Mouse (Mus musculus) forebrain, embryonic 14.5 days (tissue): ENCODE measurements around the gene Susd3. TPM values are rescaled to one million over a fixed set of nuclear protein-coding genes. Genes with fewer than 3 reads are reported as not detected.

ENCODE experiments used
- ATAC-seq: fragments of 200-750 bp; cut with Nextera tagmentation; 2 replicates; pipeline ENCODE4 v1.8.0; 2017; ENCODE audit warnings: mild to moderate bottlenecking, moderate library complexity
- DNase-seq: peaks from one replicate; pipeline ENCODE4 v3.0.0-alpha.2; 2015; ENCODE audit warnings: low spot score
- H3K27ac ChIP-seq: fragments of 300-500 bp; sonication (generic); 2 replicates; pipeline ENCODE4 v1.5.1; 2014; ENCODE audit warnings: low read depth, mild to moderate bottlenecking, control low read depth, low read length, moderate library complexity
- H3K27me3 ChIP-seq: fragments of 300-500 bp; sonication (generic); replicated peaks from 2 replicates; pipeline ENCODE4 v1.6.1; 2014; ENCODE audit warnings: low read length, control low read depth, mixed read lengths; ENCODE audit not compliant: control insufficient read depth, insufficient read depth
- H3K36me3 ChIP-seq: fragments of 300-500 bp; sonication (generic); 2 replicates; pipeline ENCODE4 v1.6.1; 2014; ENCODE audit warnings: low read length, control low read depth; ENCODE audit not compliant: control insufficient read depth, insufficient read depth
- H3K4me1 ChIP-seq: fragments of 300-500 bp; sonication (generic); 2 replicates; pipeline ENCODE4 v1.6.1; 2014; ENCODE audit warnings: antibody characterized with exemption, low read length, control low read depth; ENCODE audit not compliant: control insufficient read depth, insufficient read depth
- H3K4me2 ChIP-seq: fragments of 300-500 bp; sonication (generic); 2 replicates; pipeline ENCODE4 v1.6.1; 2014; ENCODE audit warnings: mild to moderate bottlenecking, control low read depth, low read length
- H3K4me3 ChIP-seq: fragments of 300-500 bp; sonication (generic); 2 replicates; pipeline ENCODE4 v1.5.1; 2014; ENCODE audit warnings: low read depth, low read length, control low read depth
- H3K9ac ChIP-seq: fragments of 300-500 bp; sonication (generic); 2 replicates; pipeline ENCODE4 v1.6.1; 2014; ENCODE audit warnings: mild to moderate bottlenecking, low read length, control low read depth, moderate library complexity
- H3K9me3 ChIP-seq: fragments of 300-500 bp; sonication (generic); replicated peaks from 2 replicates; pipeline ENCODE4 v1.6.1; 2016; ENCODE audit warnings: low read length, control low read depth, mixed read lengths; ENCODE audit not compliant: control insufficient read depth
- WGBS: fragments of 180-500 bp; shearing (Covaris S2); extraction: QIAGEN DNeasy Blood & Tissue Kit; methylation state at CpG from one replicate; pipeline ENCODE4 v1.1.7; 2014; 5-methylcytosine and 5-hydroxymethylcytosine counted together
- polyA plus RNA-seq: library from polyadenylated mRNA; unstranded; fragments of >200 nt; fragmentation: Nextera tagmentation; extraction: Ambion mirVana; gene quantifications from 2 replicates; pipeline ENCODE4 v1.2.1, GENCODE M21; 2014

Gene Susd3
- polyA plus RNA-seq, 1 experiment from 2014 or later = 1.4 TPM

- no peak overlapping the region for H3K4me3 ChIP-seq
- ATAC-seq (no peak), DNase-seq (no peak)
- H3K27ac ChIP-seq = no peak overlapping the region
- no peaks in the 10 kb centered on the region for H3K36me3 ChIP-seq
- no peak overlapping the region for H3K9ac ChIP-seq
- H3K9me3 ChIP-seq = no peaks in the 10 kb centered on the region
- WGBS = 47% methylated on average over 2 of the region's 2 CpGs
- no peaks in the 10 kb centered on the region for H3K27me3 ChIP-seq
- H3K4me2 ChIP-seq = no peak overlapping the region; the same call in 1 of the 2 replicates
- H3K4me1 ChIP-seq = peaks cover 9% of the 10 kb centered on the region; the same call in 1 of the 2 replicates
These were observed 59.5 kb downstream of the Susd3 start for GRCm38 (mm10) chr13:49188966-49189360.

- Histone ChIP-seq H3K27me3 (no peaks in the 10 kb centered on the region), H3K4me3 (peak overlapping the region; percentile 70), H3K9me3 (no peaks in the 10 kb centered on the region), H3K9ac (peak overlapping the region; percentile 70), H3K36me3 (no peaks in the 10 kb centered on the region), H3K4me2 (peak overlapping the region; percentile 100), H3K27ac (peak overlapping the region; percentile 14; the same call in 1 of the 2 replicates), H3K4me1 (peaks cover 9% of the 10 kb centered on the region; the same call in 1 of the 2 replicates)
- DNase-seq = no peak
- no peak for ATAC-seq
- 29% methylated on average over 15 of the region's 15 CpGs for WGBS
These were observed 60.1 kb downstream of the Susd3 start for GRCm38 (mm10) chr13:49188219-49188965.

- H3K36me3 ChIP-seq = no peaks in the 10 kb centered on the region
- peak; percentile 93 for ATAC-seq
- H3K4me1 ChIP-seq = peaks cover 9% of the 10 kb centered on the region; the same call in 1 of the 2 replicates
- peak within 1 kb of the TSS; percentile 14; the same call in 1 of the 2 replicates for H3K27ac ChIP-seq
- no peaks in the 10 kb centered on the region for H3K9me3 ChIP-seq
- H3K4me2 ChIP-seq = peak within 1 kb of the TSS; percentile 100
- peak; percentile 85 for DNase-seq
- 1% methylated on average over 61 of the region's 87 CpGs for WGBS
- peak within 1 kb of the TSS; percentile 70 for H3K4me3 ChIP-seq
- no peaks in the 10 kb centered on the region for H3K27me3 ChIP-seq
- peak within 1 kb of the TSS; percentile 70 for H3K9ac ChIP-seq
These were observed 61.0 kb downstream of the Susd3 start, which contains the start of gene Ninj1 for GRCm38 (mm10) chr13:49187288-49188218. TSS of gene Ninj1 (plus strand) at chr13:49187485.

GRCm38 (mm10) chr13:49186798-49187287 is 61.7 kb downstream of the Susd3 start:
- WGBS = 15% methylated on average over 11 of the region's 11 CpGs
- Histone ChIP-seq H3K27me3 (no peaks in the 10 kb centered on the region), H3K36me3 (no peaks in the 10 kb centered on the region), H3K4me3 (peak overlapping the region; percentile 70), H3K4me1 (peaks cover 6% of the 10 kb centered on the region; the same call in 1 of the 2 replicates), H3K9me3 (no peaks in the 10 kb centered on the region), H3K9ac (peak overlapping the region; percentile 70), H3K27ac (0 out of 2 replicates have a peak overlapping the region, but pooled peaks have one; percentile 4), H3K4me2 (peak overlapping the region; percentile 100)
- ATAC-seq (peak; percentile 5; the same call in 1 of the 2 replicates), DNase-seq (no peak)

GRCm38 (mm10) chr13:49183646-49184045 is 64.9 kb downstream of the Susd3 start:
- no peak overlapping the region for H3K9ac ChIP-seq
- no peak for ATAC-seq
- H3K36me3 ChIP-seq = no peaks in the 10 kb centered on the region
- H3K4me2 ChIP-seq = no peak overlapping the region
- no peaks in the 10 kb centered on the region for H3K27me3 ChIP-seq
- H3K27ac ChIP-seq = no peak overlapping the region
- WGBS = 70% methylated on average over 5 of the region's 5 CpGs
- peaks cover 11% of the 10 kb centered on the region for H3K4me1 ChIP-seq
- H3K4me3 ChIP-seq = no peak overlapping the region
- no peaks in the 10 kb centered on the region for H3K9me3 ChIP-seq
- DNase-seq = no peak

- Histone ChIP-seq H3K36me3 (no peaks in the 10 kb centered on the region), H3K9ac (no peak overlapping the region), H3K9me3 (no peaks in the 10 kb centered on the region), H3K4me1 (peaks cover 12% of the 10 kb centered on the region), H3K27ac (no peak overlapping the region), H3K27me3 (no peaks in the 10 kb centered on the region), H3K4me2 (no peak overlapping the region), H3K4me3 (no peak overlapping the region)
- DNase-seq = no peak
- WGBS = 67% methylated on average over 5 of the region's 5 CpGs
- no peak for ATAC-seq
These were observed 65.3 kb downstream of the Susd3 start for GRCm38 (mm10) chr13:49183161-49183560.

- DNase-seq = no peak
- Histone ChIP-seq H3K27me3 (no peaks in the 10 kb centered on the region), H3K4me3 (no peak overlapping the region), H3K4me2 (no peak overlapping the region), H3K9me3 (no peaks in the 10 kb centered on the region), H3K27ac (no peak overlapping the region), H3K36me3 (no peaks in the 10 kb centered on the region), H3K4me1 (peaks cover 6% of the 10 kb centered on the region; the same call in 1 of the 2 replicates), H3K9ac (no peak overlapping the region)
- ATAC-seq = no peak
- WGBS = 84% methylated on average over 3 of the region's 3 CpGs
These were observed 67.0 kb downstream of the Susd3 start for GRCm38 (mm10) chr13:49181411-49181984.

GRCm38 (mm10) chr13:49180691-49181090 is 67.8 kb downstream of the Susd3 start:
- Histone ChIP-seq H3K36me3 (no peaks in the 10 kb centered on the region), H3K27ac (no peak overlapping the region), H3K4me1 (peaks cover 6% of the 10 kb centered on the region; the same call in 1 of the 2 replicates), H3K4me2 (no peak overlapping the region), H3K9ac (no peak overlapping the region), H3K27me3 (no peaks in the 10 kb centered on the region), H3K9me3 (no peaks in the 10 kb centered on the region), H3K4me3 (no peak overlapping the region)
- no peak for DNase-seq
- no peak for ATAC-seq
- 65% methylated on average over 1 of the region's 1 CpGs for WGBS
